Mouse (Mus musculus): Measurements from ENCODE around the gene Zfp229. TPM values are rescaled to one million over a fixed set of nuclear protein-coding genes. Genes with fewer than 3 reads are reported as not detected.
A peak's percentile ranks its signal among the peaks of the same experiment; 100 is the strongest.
"Not testable (repeated sequence)": the region's sequence is repeated elsewhere in the genome, so short reads cannot be mapped to it uniquely, and the experiment has no call there.

Gene Zfp229
- polyA plus RNA-seq (2015; fragmentation: Nextera tagmentation; extraction: Ambion mirVana) = 3.2 and 3.8 TPM in 2 replicates

GRCm38 (mm10) chr17:21730495-21730894 is at the start of gene Zfp229:
Gene Zfp229 (plus strand): TSS chr17:21730795.
- not testable (repeated sequence) for DNase-seq (ENCODE audit: low spot score)

- no peak for DNase-seq (ENCODE audit: low spot score)
Measured at GRCm38 (mm10) chr17:21691560-21691959, 39.0 kb upstream of the Zfp229 start, which contains the start of gene Gm10226. Gene Gm10226 (plus strand): TSS chr17:21691860.

- no peak for DNase-seq (ENCODE audit: low spot score)
Measured at GRCm38 (mm10) chr17:21693342-21693741, 37.3 kb upstream of the Zfp229 start.

GRCm38 (mm10) chr17:21696073-21696472 is 34.5 kb upstream of the Zfp229 start:
- DNase-seq (ENCODE audit: low spot score) = no peak

- DNase-seq (ENCODE audit: low spot score) = no peak
Measured at GRCm38 (mm10) chr17:21702281-21703240, 28.0 kb upstream of the Zfp229 start.

GRCm38 (mm10) chr17:21703414-21703813 is 27.2 kb upstream of the Zfp229 start:
- no peak for DNase-seq (ENCODE audit: low spot score)

GRCm38 (mm10) chr17:21707343-21707996 is 23.1 kb upstream of the Zfp229 start, which contains the start of gene Zfp760:
Gene Zfp760 (plus strand): TSS chr17:21707741.
- DNase-seq (ENCODE audit: low spot score) = peak; percentile 13

GRCm38 (mm10) chr17:21708401-21708800 is 22.2 kb upstream of the Zfp229 start:
- DNase-seq (ENCODE audit: low spot score) = no peak

- DNase-seq (ENCODE audit: low spot score) = no peak
Measured at GRCm38 (mm10) chr17:21733049-21733448, 2.5 kb downstream of the Zfp229 start.

- DNase-seq (ENCODE audit: low spot score) = peak; percentile 64
Measured at GRCm38 (mm10) chr17:21733529-21734031, 3.0 kb downstream of the Zfp229 start.

- no peak for DNase-seq (ENCODE audit: low spot score)
Measured at GRCm38 (mm10) chr17:21752791-21753190, 22.2 kb downstream of the Zfp229 start.

GRCm38 (mm10) chr17:21753342-21754208 is 23.0 kb downstream of the Zfp229 start:
- no peak for DNase-seq (ENCODE audit: low spot score)

- DNase-seq (ENCODE audit: low spot score) = no peak
Measured at GRCm38 (mm10) chr17:21770336-21770735, 39.7 kb downstream of the Zfp229 start.

- DNase-seq (ENCODE audit: low spot score) = no peak
Measured at GRCm38 (mm10) chr17:21792256-21792655, 61.7 kb downstream of the Zfp229 start.

- DNase-seq (ENCODE audit: low spot score) = not testable (repeated sequence)
Measured at GRCm38 (mm10) chr17:21801373-21801772, 70.8 kb downstream of the Zfp229 start.

Other genes with a start within 250 kb of the Zfp229 start
- 16.5 and 17.3 TPM in 2 replicates for gene Zfp53, start 241.8 kb upstream of the Zfp229 start, polyA plus RNA-seq (2015; fragmentation: Nextera tagmentation; extraction: Ambion mirVana)
- 4.2 and 5.0 TPM in 2 replicates for gene Zfp52, start 195.3 kb upstream of the Zfp229 start, polyA plus RNA-seq (2015; fragmentation: Nextera tagmentation; extraction: Ambion mirVana)
- 2.2 and 2.6 TPM in 2 replicates for gene Zfp948, start 163.8 kb upstream of the Zfp229 start, polyA plus RNA-seq (2015; fragmentation: Nextera tagmentation; extraction: Ambion mirVana)
- 5.6 and 5.8 TPM in 2 replicates for gene Zfp983, start 80.2 kb upstream of the Zfp229 start, polyA plus RNA-seq (2015; fragmentation: Nextera tagmentation; extraction: Ambion mirVana)
- 12.0 and 12.7 TPM in 2 replicates for gene Gm10226, start 38.9 kb upstream of the Zfp229 start, polyA plus RNA-seq (2015; fragmentation: Nextera tagmentation; extraction: Ambion mirVana)
- 3.0 and 3.5 TPM in 2 replicates for gene Zfp760, start 23.1 kb upstream of the Zfp229 start, polyA plus RNA-seq (2015; fragmentation: Nextera tagmentation; extraction: Ambion mirVana)
- 6.6 and 7.8 TPM in 2 replicates for gene Zfp820, start 115.0 kb downstream of the Zfp229 start, polyA plus RNA-seq (2015; fragmentation: Nextera tagmentation; extraction: Ambion mirVana)
- gene Zfp995, start 179.1 kb downstream of the Zfp229 start, polyA plus RNA-seq (2015; fragmentation: Nextera tagmentation; extraction: Ambion mirVana) = 14.5 and 17.0 TPM in 2 replicates
- gene Zfp942, start 231.7 kb downstream of the Zfp229 start, polyA plus RNA-seq (2015; fragmentation: Nextera tagmentation; extraction: Ambion mirVana) = 21.9 and 24.9 TPM in 2 replicates
- 17.2 and 18.5 TPM in 2 replicates for gene Zfp943, start 231.8 kb downstream of the Zfp229 start, polyA plus RNA-seq (2015; fragmentation: Nextera tagmentation; extraction: Ambion mirVana)